Mouse (Mus musculus): Measurements from ENCODE around the gene Cfap54.

DNA sequence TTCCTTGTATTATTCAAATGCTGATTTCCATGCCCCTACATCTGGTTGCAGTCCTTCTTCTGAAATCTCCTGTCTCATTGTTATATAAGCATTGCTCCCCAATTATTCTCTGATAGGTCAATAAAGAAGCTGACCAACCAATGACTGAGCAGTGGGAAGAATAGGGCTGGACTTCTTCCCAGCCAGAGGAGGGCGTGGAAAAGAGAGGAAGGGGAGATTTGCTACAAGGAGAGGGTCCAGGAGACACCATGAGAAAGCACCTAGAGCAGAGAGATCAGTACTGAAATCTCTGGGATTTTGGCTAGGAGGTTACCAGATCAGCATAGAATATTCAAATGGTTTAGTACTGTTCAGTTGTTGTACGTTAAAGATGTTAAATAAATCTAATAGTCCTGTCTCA is 244.4 kb downstream of the Cfap54 start:
- TF ChIP-seq CTCF (IDR thresholded peaks at IDR 0.05; ENCODE audit: extremely low read depth, insufficient read depth, insufficient read length, insufficient replicate concordance), result no peak
- no peak for TF ChIP-seq POLR2A (IDR thresholded peaks at IDR 0.05; ENCODE audit: low read depth, low read length)

Data from spleen, adult 2 months (tissue).